Mouse (Mus musculus): Measurements from ENCODE around the gene Kcnh2. TPM values are rescaled to one million over a fixed set of nuclear protein-coding genes. Genes with fewer than 3 reads are reported as not detected.

Kcnh2 gene
- polyA plus RNA-seq, 1 experiment = 23.6 TPM

- H3K27ac ChIP-seq (ENCODE audit: control insufficient read depth, insufficient read depth, low read depth, low read length) = peak overlapping the region; percentile 96
- no peak overlapping the region for H3K4me3 ChIP-seq (ENCODE audit: control insufficient read depth, low read depth, low read length)
- TF ChIP-seq POLR2A (IDR thresholded peaks at IDR 0.05; ENCODE audit: control insufficient read depth, low read depth, low read length) (peak; percentile 53; the same call in 1 of the 2 replicates), CTCF (IDR thresholded peaks at IDR 0.05; ENCODE audit: control insufficient read depth, insufficient read depth, insufficient replicate concordance, low read depth, low read length) (no peak)
These were observed 1.9 kb upstream of the Kcnh2 start for GRCm38 (mm10) chr5:24353327-24353726.

GRCm38 (mm10) chr5:24352251-24352859, 951 bp upstream of the Kcnh2 start:
- H3K36me3 ChIP-seq (ENCODE audit: control insufficient read depth, insufficient read depth, low read length) = no peaks in the 10 kb centered on the region
- H3K4me1 ChIP-seq (ENCODE audit: control insufficient read depth, insufficient read depth, low read length) = peaks cover 33% of the 10 kb centered on the region
- H3K27me3 ChIP-seq (ENCODE audit: control insufficient read depth, insufficient read depth, low read length) = no peaks in the 10 kb centered on the region
- peak overlapping the region; percentile 96 for H3K27ac ChIP-seq (ENCODE audit: control insufficient read depth, insufficient read depth, low read depth, low read length)
- H3K4me3 ChIP-seq (ENCODE audit: control insufficient read depth, low read depth, low read length) = peak overlapping the region; percentile 91
- no peak for TF ChIP-seq CTCF (IDR thresholded peaks at IDR 0.05; ENCODE audit: control insufficient read depth, insufficient read depth, insufficient replicate concordance, low read depth, low read length)
- TF ChIP-seq POLR2A (IDR thresholded peaks at IDR 0.05; ENCODE audit: control insufficient read depth, low read depth, low read length) = no peak

More at GRCm38 (mm10) chr5:24353327-24353726, 1.9 kb upstream of the Kcnh2 start:
- peaks cover 23% of the 10 kb centered on the region for H3K4me1 ChIP-seq (ENCODE audit: control insufficient read depth, insufficient read depth, low read length)
- H3K27me3 ChIP-seq (ENCODE audit: control insufficient read depth, insufficient read depth, low read length) = no peaks in the 10 kb centered on the region
- no peaks in the 10 kb centered on the region for H3K36me3 ChIP-seq (ENCODE audit: control insufficient read depth, insufficient read depth, low read length)

DNA sequence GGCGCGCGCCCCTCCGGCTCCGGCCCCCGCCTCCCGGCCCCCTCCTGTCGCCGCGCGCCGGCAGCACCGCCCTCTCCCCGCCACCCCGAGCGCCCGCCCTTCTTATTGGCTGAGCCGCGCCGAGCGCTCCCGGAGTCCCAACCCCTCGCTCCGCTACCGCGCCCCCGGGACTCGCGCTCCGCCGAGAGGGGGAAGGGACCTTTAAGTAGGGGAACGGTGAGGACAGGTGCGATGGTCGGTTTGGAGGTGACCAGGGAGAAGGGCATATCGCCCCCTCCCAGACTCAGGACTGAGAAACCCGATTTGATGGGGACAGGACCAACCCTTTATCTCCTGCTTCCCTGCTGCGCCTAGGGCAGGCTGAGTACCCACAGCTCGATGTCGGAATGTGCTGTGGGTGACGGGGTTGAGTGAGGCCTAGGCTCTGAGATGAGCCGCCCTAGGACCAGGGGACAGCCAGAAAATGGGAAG, 332 bp upstream of the Kcnh2 start:
- TF ChIP-seq CTCF (IDR thresholded peaks at IDR 0.05; ENCODE audit: control insufficient read depth, insufficient read depth, insufficient replicate concordance, low read depth, low read length) = no peak
- TF ChIP-seq POLR2A (IDR thresholded peaks at IDR 0.05; ENCODE audit: control insufficient read depth, low read depth, low read length) = peak; percentile 78
- Histone ChIP-seq H3K4me3 (ENCODE audit: control insufficient read depth, low read depth, low read length) (peak overlapping the region; percentile 91), H3K36me3 (ENCODE audit: control insufficient read depth, insufficient read depth, low read length) (no peaks in the 10 kb centered on the region), H3K27ac (ENCODE audit: control insufficient read depth, insufficient read depth, low read depth, low read length) (peak overlapping the region; percentile 96), H3K4me1 (ENCODE audit: control insufficient read depth, insufficient read depth, low read length) (peaks cover 30% of the 10 kb centered on the region), H3K27me3 (ENCODE audit: control insufficient read depth, insufficient read depth, low read length) (no peaks in the 10 kb centered on the region)

GRCm38 (mm10) chr5:24350531-24351250, 713 bp downstream of the Kcnh2 start:
- H3K27me3 ChIP-seq (ENCODE audit: control insufficient read depth, insufficient read depth, low read length) = no peaks in the 10 kb centered on the region
- H3K27ac ChIP-seq (ENCODE audit: control insufficient read depth, insufficient read depth, low read depth, low read length) = peak overlapping the region; percentile 29
- peaks cover 29% of the 10 kb centered on the region for H3K4me1 ChIP-seq (ENCODE audit: control insufficient read depth, insufficient read depth, low read length)
- H3K4me3 ChIP-seq (ENCODE audit: control insufficient read depth, low read depth, low read length) = peak overlapping the region; percentile 81
- TF ChIP-seq POLR2A (IDR thresholded peaks at IDR 0.05; ENCODE audit: control insufficient read depth, low read depth, low read length) = no peak
- no peak for TF ChIP-seq CTCF (IDR thresholded peaks at IDR 0.05; ENCODE audit: control insufficient read depth, insufficient read depth, insufficient replicate concordance, low read depth, low read length)
- no peaks in the 10 kb centered on the region for H3K36me3 ChIP-seq (ENCODE audit: control insufficient read depth, insufficient read depth, low read length)

- TF ChIP-seq CTCF (IDR thresholded peaks at IDR 0.05; ENCODE audit: control insufficient read depth, insufficient read depth, insufficient replicate concordance, low read depth, low read length) (no peak), POLR2A (IDR thresholded peaks at IDR 0.05; ENCODE audit: control insufficient read depth, low read depth, low read length) (peak; percentile 9; the same call in 1 of the 2 replicates)
- Histone ChIP-seq H3K27ac (ENCODE audit: control insufficient read depth, insufficient read depth, low read depth, low read length) (peak overlapping the region; percentile 29), H3K4me3 (ENCODE audit: control insufficient read depth, low read depth, low read length) (peak overlapping the region; percentile 57; the same call in 1 of the 2 replicates), H3K36me3 (ENCODE audit: control insufficient read depth, insufficient read depth, low read length) (no peaks in the 10 kb centered on the region), H3K27me3 (ENCODE audit: control insufficient read depth, insufficient read depth, low read length) (no peaks in the 10 kb centered on the region), H3K4me1 (ENCODE audit: control insufficient read depth, insufficient read depth, low read length) (peaks cover 29% of the 10 kb centered on the region)
These were observed 1.3 kb downstream of the Kcnh2 start for GRCm38 (mm10) chr5:24350073-24350472.

GRCm38 (mm10) chr5:24348546-24348945, 2.9 kb downstream of the Kcnh2 start:
- peaks cover 31% of the 10 kb centered on the region for H3K4me1 ChIP-seq (ENCODE audit: control insufficient read depth, insufficient read depth, low read length)
- TF ChIP-seq CTCF (IDR thresholded peaks at IDR 0.05; ENCODE audit: control insufficient read depth, insufficient read depth, insufficient replicate concordance, low read depth, low read length) (no peak), POLR2A (IDR thresholded peaks at IDR 0.05; ENCODE audit: control insufficient read depth, low read depth, low read length) (no peak)
- no peaks in the 10 kb centered on the region for H3K36me3 ChIP-seq (ENCODE audit: control insufficient read depth, insufficient read depth, low read length)
- peak overlapping the region; percentile 76 for H3K4me3 ChIP-seq (ENCODE audit: control insufficient read depth, low read depth, low read length)
- no peak overlapping the region for H3K27ac ChIP-seq (ENCODE audit: control insufficient read depth, insufficient read depth, low read depth, low read length)
- no peaks in the 10 kb centered on the region for H3K27me3 ChIP-seq (ENCODE audit: control insufficient read depth, insufficient read depth, low read length)

DNA sequence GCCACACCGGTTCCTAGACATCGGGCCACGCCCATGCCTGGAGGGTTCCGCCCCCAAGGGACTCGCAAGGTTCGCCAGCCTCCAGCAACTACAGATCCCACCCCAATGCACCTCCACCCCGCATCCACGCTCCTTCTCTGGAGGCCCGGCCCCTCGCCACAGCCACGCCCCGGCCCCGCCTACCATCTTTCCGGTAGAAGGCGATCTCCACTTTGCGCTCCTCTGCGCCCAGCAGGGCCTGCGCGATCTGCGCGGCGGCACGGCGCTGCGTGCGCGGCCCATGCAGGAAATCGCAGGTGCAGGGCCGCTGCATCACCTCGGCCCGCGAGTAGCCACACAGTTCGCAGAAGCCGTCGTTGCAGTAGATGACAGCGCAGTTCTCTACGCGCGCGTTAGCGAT, 3.3 kb downstream of the Kcnh2 start:
- Histone ChIP-seq H3K4me1 (ENCODE audit: control insufficient read depth, insufficient read depth, low read length) (peaks cover 31% of the 10 kb centered on the region), H3K36me3 (ENCODE audit: control insufficient read depth, insufficient read depth, low read length) (no peaks in the 10 kb centered on the region), H3K27ac (ENCODE audit: control insufficient read depth, insufficient read depth, low read depth, low read length) (no peak overlapping the region), H3K4me3 (ENCODE audit: control insufficient read depth, low read depth, low read length) (peak overlapping the region; percentile 76), H3K27me3 (ENCODE audit: control insufficient read depth, insufficient read depth, low read length) (no peaks in the 10 kb centered on the region)
- TF ChIP-seq POLR2A (IDR thresholded peaks at IDR 0.05; ENCODE audit: control insufficient read depth, low read depth, low read length) (peak; percentile 58), CTCF (IDR thresholded peaks at IDR 0.05; ENCODE audit: control insufficient read depth, insufficient read depth, insufficient replicate concordance, low read depth, low read length) (no peak)

Measured in testis, adult 2 months (tissue).